Mouse (Mus musculus) erythroblast, embryonic 14.5 days (primary cell): Measurements from ENCODE around the gene Sec14l1.

Experiments
- GATA1 ChIP-seq: IDR thresholded peaks from 2 replicates; pipeline ENCODE4 v1.6.1; 2012; ENCODE audit warnings: low read length, inconsistent platforms, mixed read lengths
- TAL1 ChIP-seq: IDR thresholded peaks from 3 replicates; pipeline ENCODE4 v1.6.1; 2012; ENCODE audit warnings: low read length, inconsistent platforms, mixed read lengths

DNA sequence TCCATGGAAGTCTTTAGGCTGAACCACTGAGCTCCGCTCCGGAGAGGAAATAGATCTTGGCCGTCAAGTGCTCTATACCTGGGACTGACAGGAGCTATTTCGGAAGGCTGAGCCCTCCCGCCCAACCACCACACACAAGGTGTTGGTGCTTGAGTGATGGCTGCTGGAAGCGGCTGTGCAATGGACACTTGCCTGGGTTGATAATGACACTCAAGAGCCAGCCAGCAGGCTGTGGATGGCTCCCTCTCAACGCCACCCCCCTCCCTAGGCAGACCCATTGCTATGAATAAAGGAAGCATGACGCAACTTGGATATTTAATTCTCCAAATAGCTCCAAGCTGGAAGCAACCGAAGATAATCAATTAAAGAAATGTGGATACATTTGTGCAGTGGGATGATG, 20.3 kb upstream of the Sec14l1 start:
- no peak for TF ChIP-seq GATA1
- TF ChIP-seq TAL1: no peak
